Mouse (Mus musculus): ENCODE data around the gene Samd4.
"Not testable (repeated sequence)": the region's sequence is repeated elsewhere in the genome, so short reads cannot be mapped to it uniquely, and the experiment has no call there.

The Samd4 gene

GRCm38 (mm10) chr14:47105174-47105557, 222.5 kb downstream of the Samd4 start:
- no peak for DNase-seq (ENCODE audit: low spot score in 2 of 2)

DNA sequence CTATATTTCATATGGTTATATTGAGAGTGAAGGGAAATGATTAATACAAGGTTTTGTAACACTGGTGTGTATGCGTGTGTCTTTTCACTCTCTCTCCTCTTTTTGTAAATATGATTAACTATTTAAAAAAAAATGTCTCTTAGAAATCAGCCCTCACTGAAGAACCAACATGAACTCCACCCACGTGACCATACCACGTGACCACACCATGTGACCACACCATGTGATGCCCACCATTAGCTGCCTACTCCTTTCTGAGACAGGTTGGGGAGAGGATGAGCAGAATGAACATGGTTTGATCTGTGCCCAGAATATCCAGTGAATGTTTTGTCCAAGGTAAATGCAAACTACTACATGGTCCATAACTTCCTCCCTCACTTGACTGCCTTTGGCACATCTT, 223.1 kb downstream of the Samd4 start:
- DNase-seq (ENCODE audit: low spot score in 2 of 2) = no peak

DNA sequence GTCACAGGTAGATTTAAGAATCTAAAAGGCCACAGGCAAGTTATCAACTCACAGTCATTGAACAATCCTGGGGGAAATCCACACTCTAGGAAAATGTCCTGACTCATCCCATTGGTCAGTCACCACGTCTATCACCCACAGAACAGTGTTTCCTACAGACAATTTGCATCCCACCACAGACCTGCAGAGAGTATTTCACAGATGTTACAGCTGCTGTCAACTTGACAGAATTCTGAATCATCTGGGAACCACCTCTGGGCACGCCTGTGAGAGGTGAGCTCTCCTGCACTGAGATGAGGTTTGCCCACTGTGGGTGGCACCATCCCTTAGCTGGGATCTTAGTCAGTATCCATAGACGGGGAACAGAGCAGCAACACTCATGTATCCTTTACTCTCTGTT, 224.8 kb downstream of the Samd4 start:
- DNase-seq (ENCODE audit: low spot score in 2 of 2) = no peak

- not testable (repeated sequence) for DNase-seq (ENCODE audit: low spot score in 2 of 2)
These were observed 227.7 kb downstream of the Samd4 start for GRCm38 (mm10) chr14:47110391-47110790.

GRCm38 (mm10) chr14:47111341-47111740, 228.7 kb downstream of the Samd4 start:
- DNase-seq (ENCODE audit: low spot score in 2 of 2) = no peak

DNA sequence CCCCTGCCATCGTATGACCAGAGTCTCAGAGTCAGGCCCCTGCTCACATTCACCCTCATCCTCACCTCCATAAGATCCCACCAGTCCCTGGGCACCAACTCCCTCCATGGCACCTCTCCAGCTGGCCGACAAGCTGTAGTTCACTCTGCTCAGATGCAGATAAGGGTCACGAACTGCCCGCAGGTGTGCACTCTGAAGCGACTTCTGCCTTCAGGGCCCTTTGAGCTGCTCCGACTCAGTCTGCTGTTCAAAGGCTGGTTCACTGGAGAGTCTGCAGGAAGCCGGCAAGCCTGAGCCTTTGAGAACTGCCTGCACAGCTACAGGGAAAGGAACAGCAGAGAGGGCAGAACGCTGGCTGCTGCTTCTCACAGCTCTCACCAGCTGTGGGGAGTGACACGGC, 232.5 kb downstream of the Samd4 start:
- DNase-seq (ENCODE audit: low spot score in 2 of 2) = no peak

- no peak for DNase-seq (ENCODE audit: low spot score in 2 of 2)
These were observed 233.6 kb downstream of the Samd4 start for GRCm38 (mm10) chr14:47116062-47116762.

- DNase-seq (ENCODE audit: low spot score in 2 of 2) = no peak
These were observed 234.9 kb downstream of the Samd4 start for GRCm38 (mm10) chr14:47117522-47117921.

GRCm38 (mm10) chr14:47127987-47128386, 245.3 kb downstream of the Samd4 start:
- no peak for DNase-seq (ENCODE audit: low spot score in 2 of 2)

- DNase-seq (ENCODE audit: low spot score in 2 of 2) = no peak
These were observed 251.3 kb downstream of the Samd4 start for GRCm38 (mm10) chr14:47133948-47134347.

- no peak for DNase-seq (ENCODE audit: low spot score in 2 of 2)
These were observed 254.0 kb downstream of the Samd4 start for GRCm38 (mm10) chr14:47136637-47137036.

DNA sequence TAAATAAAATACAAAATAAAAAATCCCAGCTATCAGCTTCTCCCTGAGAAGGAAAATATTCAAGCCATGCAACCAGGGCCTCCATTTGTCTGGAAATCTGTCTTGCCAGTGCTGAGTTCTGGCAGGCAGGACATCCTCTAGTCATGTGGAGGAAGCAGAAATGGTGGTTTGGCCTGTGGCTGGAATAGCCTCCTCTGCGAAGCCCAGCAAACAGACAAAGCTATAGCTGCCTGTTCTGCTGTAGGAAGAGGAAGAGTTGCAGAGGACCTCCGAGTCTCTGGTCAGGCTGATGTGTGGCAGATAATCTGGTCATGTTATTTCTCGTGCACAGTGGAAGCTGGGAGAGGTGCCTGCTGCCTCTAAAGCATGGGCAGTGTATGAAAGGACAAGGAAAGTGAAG, 256.2 kb downstream of the Samd4 start:
- no peak for DNase-seq (ENCODE audit: low spot score in 2 of 2)

- DNase-seq (ENCODE audit: low spot score in 2 of 2) = no peak
These were observed 261.7 kb downstream of the Samd4 start for GRCm38 (mm10) chr14:47144326-47144725.

GRCm38 (mm10) chr14:47151306-47151705, 268.7 kb downstream of the Samd4 start:
- DNase-seq (ENCODE audit: low spot score in 2 of 2) = no peak

DNA sequence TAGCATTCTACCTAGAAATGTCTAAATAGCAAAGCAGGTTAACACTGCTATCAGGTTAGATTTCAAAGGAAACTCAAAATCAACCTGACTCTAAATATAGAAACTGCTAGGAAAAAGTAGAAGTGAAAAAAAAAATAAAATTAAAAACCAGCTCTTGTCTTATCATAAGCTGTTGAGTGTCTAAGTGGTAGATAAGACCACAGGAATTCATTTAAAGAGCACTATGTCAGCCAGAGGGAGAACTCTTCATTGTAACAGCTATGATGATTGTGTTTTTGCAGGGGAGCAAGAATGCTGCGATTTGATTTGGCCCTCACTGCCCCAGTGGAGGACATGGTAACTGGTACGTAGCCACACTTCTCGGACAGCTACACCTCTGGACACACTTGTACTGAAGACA, 271.6 kb downstream of the Samd4 start:
- DNase-seq (ENCODE audit: low spot score in 2 of 2) = no peak
